Mouse (Mus musculus): ENCODE results near the gene Atp6ap1. TPM values are rescaled to one million over a fixed set of nuclear protein-coding genes. Genes with fewer than 3 reads are reported as not detected.

The Atp6ap1 gene
- total and polyA plus RNA-seq, 2 experiments from 2014 or later: 250 to 318 TPM

GRCm38 (mm10) chrX:74269736-74270061, 27.2 kb upstream of the Atp6ap1 start:
- 28% methylated on average over 3 of the region's 3 CpGs for WGBS
- DNase-seq (no peak), ATAC-seq (peak; percentile 61)
- H3K4me3 ChIP-seq (ENCODE audit: low read depth, low read length): peak overlapping the region; percentile 53
- H3K27ac ChIP-seq (ENCODE audit: low read depth, low read length): peak overlapping the region; percentile 96
- H3K4me2 ChIP-seq (ENCODE audit: low read depth): peak overlapping the region; percentile 46
- H3K36me3 ChIP-seq (ENCODE audit: insufficient read depth): peaks cover 4% of the 10 kb centered on the region; the same call in 1 of the 2 replicates
- H3K9ac ChIP-seq: peak overlapping the region; percentile 58
- H3K9me3 ChIP-seq (ENCODE audit: low read length): no peaks in the 10 kb centered on the region
- H3K27me3 ChIP-seq (ENCODE audit: insufficient read depth, low read length): no peaks in the 10 kb centered on the region
- H3K4me1 ChIP-seq (ENCODE audit: insufficient read depth): no peaks in the 10 kb centered on the region
- TF ChIP-seq CTCF (IDR thresholded peaks at IDR 0.05; ENCODE audit: low read depth): no peak

- Histone ChIP-seq H3K36me3 (ENCODE audit: insufficient read depth) (peaks cover 4% of the 10 kb centered on the region; the same call in 1 of the 2 replicates), H3K4me3 (ENCODE audit: low read depth, low read length) (peak within 1 kb of the TSS; percentile 53), H3K4me1 (ENCODE audit: insufficient read depth) (no peaks in the 10 kb centered on the region), H3K9ac (peak within 1 kb of the TSS; percentile 65), H3K27me3 (ENCODE audit: insufficient read depth, low read length) (no peaks in the 10 kb centered on the region), H3K4me2 (ENCODE audit: low read depth) (peak within 1 kb of the TSS; percentile 52), H3K27ac (ENCODE audit: low read depth, low read length) (peak within 1 kb of the TSS; percentile 96), H3K9me3 (ENCODE audit: low read length) (no peaks in the 10 kb centered on the region)
- peak; percentile 62 for TF ChIP-seq CTCF (IDR thresholded peaks at IDR 0.05; ENCODE audit: low read depth)
- DNase-seq (peak; percentile 95), ATAC-seq (peak; percentile 94)
- WGBS: 29% methylated on average over 42 of the region's 42 CpGs
Observed at GRCm38 (mm10) chrX:74270062-74270901, 26.6 kb upstream of the Atp6ap1 start, which contains the start of gene Rpl10. TSS of gene Rpl10 (plus strand) at chrX:74270812.

GRCm38 (mm10) chrX:74270902-74271551, 25.9 kb upstream of the Atp6ap1 start:
- no peaks in the 10 kb centered on the region for H3K4me1 ChIP-seq (ENCODE audit: insufficient read depth)
- peak overlapping the region; percentile 59 for H3K27ac ChIP-seq (ENCODE audit: low read depth, low read length)
- no peaks in the 10 kb centered on the region for H3K9me3 ChIP-seq (ENCODE audit: low read length)
- peaks cover 4% of the 10 kb centered on the region; the same call in 1 of the 2 replicates for H3K36me3 ChIP-seq (ENCODE audit: insufficient read depth)
- ATAC-seq (no peak), DNase-seq (peak; percentile 39)
- WGBS: 21% methylated on average over 27 of the region's 27 CpGs
- TF ChIP-seq CTCF (IDR thresholded peaks at IDR 0.05; ENCODE audit: low read depth): no peak
- no peaks in the 10 kb centered on the region for H3K27me3 ChIP-seq (ENCODE audit: insufficient read depth, low read length)
- H3K9ac ChIP-seq: peak overlapping the region; percentile 65
- peak overlapping the region; percentile 52 for H3K4me2 ChIP-seq (ENCODE audit: low read depth)
- H3K4me3 ChIP-seq (ENCODE audit: low read depth, low read length): peak overlapping the region; percentile 53

GRCm38 (mm10) chrX:74273422-74274322, 23.2 kb upstream of the Atp6ap1 start:
- peaks cover 4% of the 10 kb centered on the region; the same call in 1 of the 2 replicates for H3K36me3 ChIP-seq (ENCODE audit: insufficient read depth)

GRCm38 (mm10) chrX:74277916-74278315, 19.0 kb upstream of the Atp6ap1 start:
- no peak overlapping the region for H3K9ac ChIP-seq
- no peak overlapping the region for H3K4me3 ChIP-seq (ENCODE audit: low read depth, low read length)
- ATAC-seq: no peak
- no peak for TF ChIP-seq CTCF (IDR thresholded peaks at IDR 0.05; ENCODE audit: low read depth)
- no peak for DNase-seq
- no peaks in the 10 kb centered on the region for H3K9me3 ChIP-seq (ENCODE audit: low read length)
- 73% methylated on average over 8 of the region's 8 CpGs for WGBS
- H3K27me3 ChIP-seq (ENCODE audit: insufficient read depth, low read length): no peaks in the 10 kb centered on the region
- H3K27ac ChIP-seq (ENCODE audit: low read depth, low read length): no peak overlapping the region
- H3K36me3 ChIP-seq (ENCODE audit: insufficient read depth): peaks cover 4% of the 10 kb centered on the region; the same call in 1 of the 2 replicates
- H3K4me1 ChIP-seq (ENCODE audit: insufficient read depth): no peaks in the 10 kb centered on the region
- H3K4me2 ChIP-seq (ENCODE audit: low read depth): no peak overlapping the region

More at GRCm38 (mm10) chrX:74273422-74274322, 23.2 kb upstream of the Atp6ap1 start:
- Histone ChIP-seq H3K27ac (ENCODE audit: low read depth, low read length) (no peak overlapping the region), H3K4me3 (ENCODE audit: low read depth, low read length) (no peak overlapping the region), H3K9me3 (ENCODE audit: low read length) (no peaks in the 10 kb centered on the region), H3K9ac (no peak overlapping the region), H3K27me3 (ENCODE audit: insufficient read depth, low read length) (no peaks in the 10 kb centered on the region), H3K4me2 (ENCODE audit: low read depth) (no peak overlapping the region), H3K4me1 (ENCODE audit: insufficient read depth) (no peaks in the 10 kb centered on the region)
- no peak for TF ChIP-seq CTCF (IDR thresholded peaks at IDR 0.05; ENCODE audit: low read depth)
- ATAC-seq (no peak), DNase-seq (no peak)
- WGBS: 37% methylated on average over 10 of the region's 10 CpGs

- Histone ChIP-seq H3K4me3 (ENCODE audit: low read depth, low read length) (peak overlapping the region; percentile 52), H3K4me2 (ENCODE audit: low read depth) (peak overlapping the region; percentile 62), H3K9me3 (ENCODE audit: low read length) (no peaks in the 10 kb centered on the region), H3K36me3 (ENCODE audit: insufficient read depth) (no peaks in the 10 kb centered on the region), H3K9ac (peak overlapping the region; percentile 75), H3K27ac (ENCODE audit: low read depth, low read length) (no peak overlapping the region; the same call in 1 of the 2 replicates), H3K4me1 (ENCODE audit: insufficient read depth) (no peaks in the 10 kb centered on the region), H3K27me3 (ENCODE audit: insufficient read depth, low read length) (no peaks in the 10 kb centered on the region)
- 22% methylated on average over 14 of the region's 14 CpGs for WGBS
- TF ChIP-seq CTCF (IDR thresholded peaks at IDR 0.05; ENCODE audit: low read depth): no peak
- ATAC-seq (no peak), DNase-seq (no peak)
Observed at GRCm38 (mm10) chrX:74281041-74281731, 15.7 kb upstream of the Atp6ap1 start.
